Mouse (Mus musculus): Measurements from ENCODE around the gene Olfr668. TPM values are rescaled to one million over a fixed set of nuclear protein-coding genes. Genes with fewer than 3 reads are reported as not detected.

Gene Olfr668
- polyA plus RNA-seq (2017; shearing (Covaris generic)): not detected

GRCm38 (mm10) chr7:104927957-104928356 is at the start of gene Olfr668:
Gene Olfr668 (minus strand): TSS chr7:104928057.

GRCm38 (mm10) chr7:104962520-104962919 is 34.7 kb upstream of the Olfr668 start, which contains the start of gene Olfr670:
Gene Olfr670 (minus strand): TSS chr7:104962620.

GRCm38 (mm10) chr7:104933940-104934339 is 6.1 kb upstream of the Olfr668 start, which contains the start of gene Olfr669:
Gene Olfr669 (plus strand): TSS chr7:104934240.

GRCm38 (mm10) chr7:104921382-104921781 is 6.5 kb downstream of the Olfr668 start, which contains the start of gene Olfr667:
Gene Olfr667 (minus strand): TSS chr7:104921482.

GRCm38 (mm10) chr7:104895852-104896251 is 32.0 kb downstream of the Olfr668 start, which contains the start of gene Olfr666:
Gene Olfr666 (minus strand): TSS chr7:104895952.

GRCm38 (mm10) chr7:104877731-104878130 is 50.1 kb downstream of the Olfr668 start, which contains the start of gene Olfr665:
Gene Olfr665 (plus strand): TSS chr7:104878031.

Other genes with a start within 250 kb of the Olfr668 start
- gene Olfr661, start 241.6 kb downstream of the Olfr668 start, polyA plus RNA-seq (2017; shearing (Covaris generic)): not detected
- not detected for gene Usp17le, start 150.6 kb downstream of the Olfr668 start, polyA plus RNA-seq (2017; shearing (Covaris generic))
- gene Usp17lb, start 85.5 kb downstream of the Olfr668 start, polyA plus RNA-seq (2017; shearing (Covaris generic)): not detected
- gene Usp17la, start 71.0 kb downstream of the Olfr668 start, polyA plus RNA-seq (2017; shearing (Covaris generic)): not detected
- gene Olfr665, start 50.0 kb downstream of the Olfr668 start, polyA plus RNA-seq (2017; shearing (Covaris generic)): not detected
- not detected for gene Olfr666, start 32.1 kb downstream of the Olfr668 start, polyA plus RNA-seq (2017; shearing (Covaris generic))
- not detected for gene Olfr667, start 6.6 kb downstream of the Olfr668 start, polyA plus RNA-seq (2017; shearing (Covaris generic))
- not detected for gene Olfr669, start 6.2 kb upstream of the Olfr668 start, polyA plus RNA-seq (2017; shearing (Covaris generic))
- gene Olfr670, start 34.6 kb upstream of the Olfr668 start, polyA plus RNA-seq (2017; shearing (Covaris generic)): not detected
- gene Olfr671, start 51.1 kb upstream of the Olfr668 start, polyA plus RNA-seq (2017; shearing (Covaris generic)): not detected
- not detected for gene Olfr672, start 74.0 kb upstream of the Olfr668 start, polyA plus RNA-seq (2017; shearing (Covaris generic))
- gene Olfr675, start 100.4 kb upstream of the Olfr668 start, polyA plus RNA-seq (2017; shearing (Covaris generic)): not detected
- not detected for gene Olfr676, start 104.6 kb upstream of the Olfr668 start, polyA plus RNA-seq (2017; shearing (Covaris generic))
- gene Olfr677, start 123.3 kb upstream of the Olfr668 start, polyA plus RNA-seq (2017; shearing (Covaris generic)): not detected
- not detected for gene Olfr678, start 136.4 kb upstream of the Olfr668 start, polyA plus RNA-seq (2017; shearing (Covaris generic))
- not detected for gene Olfr679, start 153.1 kb upstream of the Olfr668 start, polyA plus RNA-seq (2017; shearing (Covaris generic))
- not detected for gene Olfr680-ps1, start 164.8 kb upstream of the Olfr668 start, polyA plus RNA-seq (2017; shearing (Covaris generic))
- gene Olfr681, start 188.8 kb upstream of the Olfr668 start, polyA plus RNA-seq (2017; shearing (Covaris generic)): not detected
- not detected for gene Olfr683, start 219.0 kb upstream of the Olfr668 start, polyA plus RNA-seq (2017; shearing (Covaris generic))
- not detected for gene Olfr684, start 235.6 kb upstream of the Olfr668 start, polyA plus RNA-seq (2017; shearing (Covaris generic))